Mouse (Mus musculus) A20 (cell line): Measurements from ENCODE around the gene Nubp2.

Experiments used
- DNase-seq: peaks from one replicate; pipeline ENCODE4 v3.0.0-alpha.2; 2011; ENCODE audit warnings: low read depth, low spot score

The Nubp2 gene

GRCm38 (mm10) chr17:24886134-24886931 lies at the start of gene Nubp2, which contains the start of gene Spsb3:
Gene Nubp2 (minus strand): TSS chr17:24886349.
Gene Spsb3 (plus strand): TSS chr17:24886643.
- DNase-seq: peak; percentile 97

GRCm38 (mm10) chr17:24935666-24936065 lies 49.5 kb upstream of the Nubp2 start:
- no peak for DNase-seq

- no peak for DNase-seq
These were observed 48.8 kb upstream of the Nubp2 start for GRCm38 (mm10) chr17:24934926-24935325.

- DNase-seq: no peak
These were observed 47.0 kb upstream of the Nubp2 start for GRCm38 (mm10) chr17:24933163-24933562.

GRCm38 (mm10) chr17:24932431-24932830 lies 46.3 kb upstream of the Nubp2 start:
- DNase-seq: no peak

- DNase-seq: no peak
These were observed 43.4 kb upstream of the Nubp2 start for GRCm38 (mm10) chr17:24929506-24929905.

- DNase-seq: no peak
These were observed 37.1 kb upstream of the Nubp2 start for GRCm38 (mm10) chr17:24923246-24923645.

- no peak for DNase-seq
These were observed 27.8 kb upstream of the Nubp2 start for GRCm38 (mm10) chr17:24913984-24914383.

GRCm38 (mm10) chr17:24907591-24907990 lies 21.4 kb upstream of the Nubp2 start:
- DNase-seq: no peak

GRCm38 (mm10) chr17:24903767-24904166 lies 17.6 kb upstream of the Nubp2 start:
- DNase-seq: no peak

- peak; percentile 33 for DNase-seq
These were observed 16.7 kb upstream of the Nubp2 start for GRCm38 (mm10) chr17:24902671-24903474.

- DNase-seq: no peak
These were observed 16.0 kb upstream of the Nubp2 start for GRCm38 (mm10) chr17:24902124-24902523.

- no peak for DNase-seq
These were observed 13.9 kb upstream of the Nubp2 start for GRCm38 (mm10) chr17:24900014-24900413.

GRCm38 (mm10) chr17:24899153-24899552 lies 13.0 kb upstream of the Nubp2 start:
- DNase-seq: no peak

- no peak for DNase-seq
These were observed 12.1 kb upstream of the Nubp2 start for GRCm38 (mm10) chr17:24898041-24898854.

GRCm38 (mm10) chr17:24897600-24897999 lies 11.5 kb upstream of the Nubp2 start:
- DNase-seq: no peak

GRCm38 (mm10) chr17:24896993-24897269 lies 10.8 kb upstream of the Nubp2 start:
- no peak for DNase-seq

GRCm38 (mm10) chr17:24896241-24896992 lies 10.3 kb upstream of the Nubp2 start, which contains the start of gene Nme3:
Gene Nme3 (plus strand): TSS chr17:24896500.
- peak; percentile 89 for DNase-seq

GRCm38 (mm10) chr17:24895571-24896240 lies 9.6 kb upstream of the Nubp2 start:
- DNase-seq: no peak

- peak; percentile 90 for DNase-seq
These were observed 8.9 kb upstream of the Nubp2 start, which contains the start of the genes Eme2 and Mrps34 for GRCm38 (mm10) chr17:24894995-24895547. Gene Eme2 (minus strand): TSS chr17:24895087. Gene Mrps34 (plus strand): TSS chr17:24895116.
